In the genomic region with DNA sequence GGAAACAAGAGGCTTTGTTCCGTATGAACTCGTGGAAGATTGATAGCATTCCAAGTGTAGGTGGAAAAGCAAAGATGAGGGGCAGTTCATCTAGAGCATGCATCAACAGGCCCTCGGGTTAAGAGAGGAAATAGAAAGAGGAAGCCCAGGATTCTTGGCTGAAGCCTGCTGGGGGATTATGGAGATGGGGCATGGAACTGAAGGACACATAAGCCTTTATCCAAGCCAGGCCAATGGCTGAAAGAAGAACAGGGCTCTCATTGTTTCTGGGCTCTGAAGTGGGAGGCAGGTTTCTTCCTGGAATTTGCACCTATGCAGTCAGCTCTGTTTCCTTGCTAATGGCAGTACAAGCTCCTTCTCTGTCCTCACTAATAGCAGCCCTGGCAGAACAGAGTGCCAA, we compare ENCODE assay signal across 15 mouse cellular contexts.
"Had no signal": no experiment of that assay in that cellular context is flagged by ENCODE, and none has a peak within 500 bp of the region (broad histone marks: within the 10 kb centered on the region; RNA-seq: fewer than 3 reads in every experiment).

No protein-coding gene starts in this region.

- H3K4me1 ChIP-seq: neural tube, embryonic 12.5 days had no signal

- H3K9me3 ChIP-seq: midbrain, embryonic 10.5 days; neural tube, embryonic 12.5 days had no signal

- H3K9ac ChIP-seq: liver, embryonic 14.5 days; neural tube, embryonic 12.5 days had no signal

- H3K4me2 ChIP-seq: neural tube, embryonic 12.5 days had no signal

- H3K27ac ChIP-seq: kidney, postnatal 0 days; liver, embryonic 14.5 days; midbrain, embryonic 10.5 days; neural tube, embryonic 12.5 days; stomach, postnatal 0 days had no signal

- ATAC-seq: inflammation-experienced regulatory T-cells, adult 6 months had no signal

- DNase-seq: kidney, adult 8-10 months; kidney, postnatal 36 days; left cerebral cortex, postnatal 4 days; liver; lung, adult 2 months; lung, postnatal 36 days; midbrain, embryonic 14.5 days; thymus, adult 18-20 months; thymus, postnatal 14 days had no signal

- H3K4me3 ChIP-seq: midbrain, embryonic 10.5 days; neural tube, embryonic 12.5 days had no signal

- H3K36me3 ChIP-seq: midbrain, embryonic 10.5 days; neural tube, embryonic 12.5 days had no signal

- H3K27me3 ChIP-seq: neural tube, embryonic 12.5 days had no signal
